Mouse (Mus musculus) lung, adult 2 months (tissue): ENCODE measurements around the gene Lpar3.

Experiments
- CTCF ChIP-seq: fragments of 200-500 bp; IDR thresholded peaks from 2 replicates; pipeline ENCODE4 v1.5.1; 2011; ENCODE audit warnings: mild to moderate bottlenecking, low read length, control low read depth; ENCODE audit not compliant: insufficient read depth
- POLR2A ChIP-seq: fragments of 200-500 bp; IDR thresholded peaks from 2 replicates; pipeline ENCODE4 v1.6.1; 2011; ENCODE audit warnings: low read depth, mild to moderate bottlenecking, control low read depth, low read length, borderline replicate concordance; ENCODE audit errors: extremely low read depth

- TF ChIP-seq CTCF (no peak), POLR2A (no peak)
These were observed 31.0 kb downstream of the Lpar3 start for GRCm38 (mm10) chr3:146251771-146252170.
